Mouse (Mus musculus) adrenal gland, adult 2 months (tissue): ENCODE results near the gene Aig1. TPM values are rescaled to one million over a fixed set of nuclear protein-coding genes. Genes with fewer than 3 reads are reported as not detected.
"Not testable (repeated sequence)": the region's sequence is repeated elsewhere in the genome, so short reads cannot be mapped to it uniquely, and the experiment has no call there.

ENCODE experiments used
- DNase-seq: peaks from one replicate; pipeline ENCODE4 v3.0.0; 2021
- long read RNA-seq: library from polyadenylated mRNA; stranded (forward); transcript quantifications from one replicate; pipeline ENCODE4 v2.0.0, GENCODE M21; 2021
- polyA plus RNA-seq: library from polyadenylated mRNA; depleted of rRNA; stranded (reverse); fragments of >200 nt; gene quantifications from 2 replicates; pipeline ENCODE4 v1.2.3, GENCODE M21; 2012; rRNA removed
- total RNA-seq, 2 experiments: library from RNA; stranded (reverse); gene quantifications; 2 replicates each; pipeline ENCODE4 v1.2.3; 2021

The Aig1 gene
- total RNA-seq (10 to 100 TPM; 28.4 to 37.4 TPM), polyA plus RNA-seq (40.4 and 42.6 TPM in 2 replicates)
- long read RNA-seq, transcript Aig1-205 (6 exons, 1,554 nt) = major isoform, 25 of 28 reads
- long read RNA-seq, partial matches to known transcripts = 1 of 28 reads
- long read RNA-seq, other reads (novel, unspliced or antisense) = 1 of 28 reads

GRCm38 (mm10) chr10:13868371-13869321, at the start of gene Aig1:
Aig1 (minus strand) TSS chr10:13868980.
- DNase-seq = peak; percentile 90

DNA sequence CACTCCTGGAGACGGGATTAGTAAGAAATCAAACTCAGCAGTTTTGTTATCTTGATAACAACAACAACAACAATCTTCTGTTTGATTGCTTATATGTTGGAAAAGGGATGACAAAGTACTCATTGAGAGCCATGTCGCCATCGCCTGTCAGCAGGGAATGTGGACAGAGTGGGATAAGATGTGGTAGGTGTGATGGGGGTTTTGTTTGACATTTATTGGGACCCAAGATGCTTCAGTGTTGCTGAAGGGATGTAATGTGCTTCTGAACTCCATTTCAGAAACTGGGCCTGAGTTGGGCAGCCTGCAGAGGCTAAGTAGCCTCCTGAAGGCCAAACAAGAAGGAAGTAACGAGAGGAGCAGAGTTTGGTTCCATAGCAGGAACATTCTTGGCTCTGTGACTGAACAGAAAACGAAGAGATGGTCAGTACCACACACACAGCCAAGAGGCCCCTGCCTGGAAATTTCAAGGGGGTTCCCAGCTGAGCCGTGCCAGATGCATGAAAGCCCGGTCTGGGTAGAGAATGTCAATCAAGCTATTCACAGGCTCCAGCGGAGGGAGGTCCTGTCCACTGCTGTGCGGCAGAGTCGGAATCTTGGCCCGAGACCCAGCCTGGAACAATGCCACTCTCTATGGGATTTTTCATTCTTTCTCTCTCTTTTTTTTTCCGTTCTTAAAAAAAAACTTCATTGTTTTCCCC, 48.0 kb upstream of the Aig1 start:
- peak; percentile 30 for DNase-seq

GRCm38 (mm10) chr10:13915211-13915610, 46.4 kb upstream of the Aig1 start:
- no peak for DNase-seq

DNA sequence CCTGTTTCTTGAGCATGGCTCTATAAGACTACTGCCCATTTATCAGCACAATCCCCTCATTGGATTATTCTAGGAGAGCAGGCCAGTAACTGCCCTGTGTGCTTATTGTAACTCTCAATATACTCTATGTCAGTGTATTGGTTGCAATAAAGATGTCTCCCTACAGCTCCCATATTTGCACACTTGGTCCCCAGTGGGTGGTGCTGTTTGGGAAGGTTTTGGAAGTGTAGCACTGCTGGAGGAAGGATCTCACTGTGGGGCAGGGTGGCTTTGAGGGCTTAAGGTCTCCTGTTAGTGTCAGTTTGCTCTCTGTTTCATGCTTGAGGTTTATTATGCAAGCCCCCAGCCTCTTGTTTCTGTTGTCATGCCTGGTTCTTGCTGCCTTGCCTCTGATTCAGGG, 44.9 kb upstream of the Aig1 start:
- peak; percentile 15 for DNase-seq

DNA sequence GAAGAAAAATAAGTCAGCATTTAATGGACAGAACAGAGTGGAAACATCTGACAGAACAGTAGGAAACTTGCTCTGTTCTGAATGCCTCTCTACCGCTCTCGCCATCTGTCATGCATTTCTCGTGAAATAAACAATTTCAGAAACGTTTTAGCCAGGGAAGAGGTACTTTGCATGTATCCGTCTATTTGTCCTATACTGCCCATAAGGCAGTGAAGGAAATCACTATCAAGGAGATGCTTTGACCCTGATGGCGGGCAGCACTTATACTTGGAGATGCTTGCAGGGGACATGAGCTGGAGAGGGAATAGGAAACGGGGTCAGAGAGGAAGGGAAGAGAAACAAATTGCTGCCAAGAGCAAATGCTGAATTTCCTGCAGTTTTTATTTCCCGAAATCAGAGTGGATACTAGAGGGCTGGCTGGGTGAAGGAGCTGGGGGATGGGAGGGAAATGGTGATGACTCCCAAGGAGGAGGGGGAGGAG, 37.5 kb upstream of the Aig1 start:
- DNase-seq = no peak

GRCm38 (mm10) chr10:13905618-13906017, 36.8 kb upstream of the Aig1 start:
- no peak for DNase-seq

- not testable (repeated sequence) for DNase-seq
Observed at GRCm38 (mm10) chr10:13892762-13893161, 24.0 kb upstream of the Aig1 start.

GRCm38 (mm10) chr10:13882975-13883875, 14.4 kb upstream of the Aig1 start:
- no peak for DNase-seq

DNA sequence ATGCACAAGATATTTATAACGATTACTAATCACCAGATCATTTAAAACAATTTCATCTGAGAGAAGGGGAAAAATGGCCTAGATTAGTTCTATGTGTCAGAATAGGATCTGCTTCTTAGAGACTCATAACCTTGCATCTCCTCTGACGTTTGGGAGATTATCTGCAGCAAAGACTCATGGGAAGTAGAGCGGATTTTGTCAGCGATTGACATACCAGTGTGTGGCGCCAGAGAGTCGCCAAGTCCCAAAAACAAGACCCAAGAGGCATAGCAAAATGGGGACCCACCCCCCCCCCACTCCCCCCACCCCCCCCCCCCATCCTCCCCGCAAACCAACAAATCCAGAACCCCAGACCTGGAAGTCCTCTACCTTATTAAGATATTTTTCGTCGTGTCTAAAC, 13.7 kb upstream of the Aig1 start:
- no peak for DNase-seq

- DNase-seq = peak; percentile 15
Observed at GRCm38 (mm10) chr10:13878696-13879095, 9.9 kb upstream of the Aig1 start.

GRCm38 (mm10) chr10:13875038-13875420, 6.2 kb upstream of the Aig1 start:
- DNase-seq = no peak

DNA sequence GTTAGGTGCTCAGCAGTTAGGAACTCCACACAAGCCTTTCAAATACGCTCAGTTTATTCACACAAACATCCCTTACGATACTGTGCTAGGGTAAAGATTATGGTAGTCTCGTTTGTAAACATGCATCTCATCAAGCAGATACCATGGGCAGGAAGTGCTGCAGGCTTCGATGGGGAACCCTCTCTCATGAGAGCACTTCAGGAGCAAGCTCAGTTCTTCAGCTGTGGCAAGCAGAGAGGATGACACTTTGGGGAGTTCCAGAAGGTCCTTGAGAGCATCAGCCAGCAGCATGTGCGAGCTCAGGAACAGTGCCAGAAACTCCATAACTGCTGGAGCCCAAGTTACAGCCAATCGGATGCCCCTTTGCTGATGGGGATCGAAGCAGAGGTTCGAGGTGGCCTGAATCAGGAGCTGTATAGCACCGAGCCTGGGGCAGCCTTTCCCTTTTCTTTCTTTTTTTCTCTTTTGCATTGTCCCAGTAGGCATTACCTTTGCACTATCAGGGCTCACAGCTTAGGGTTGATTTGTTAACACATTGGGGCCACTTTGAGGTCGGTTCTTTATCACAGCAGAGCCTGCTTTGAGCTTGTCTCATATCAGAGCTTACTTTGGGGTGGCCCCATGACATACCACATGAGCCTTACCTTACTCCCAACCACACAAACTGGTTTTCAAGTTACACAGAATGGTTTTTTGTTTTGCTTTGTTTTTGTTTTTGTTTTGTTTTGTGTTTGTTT, 5.7 kb upstream of the Aig1 start:
- DNase-seq = no peak

- no peak for DNase-seq
Observed at GRCm38 (mm10) chr10:13870531-13870930, 1.8 kb upstream of the Aig1 start.

- no peak for DNase-seq
Observed at GRCm38 (mm10) chr10:13869322-13870035, 699 bp upstream of the Aig1 start.

GRCm38 (mm10) chr10:13866391-13866790, 2.4 kb downstream of the Aig1 start:
- DNase-seq = peak; percentile 39

DNA sequence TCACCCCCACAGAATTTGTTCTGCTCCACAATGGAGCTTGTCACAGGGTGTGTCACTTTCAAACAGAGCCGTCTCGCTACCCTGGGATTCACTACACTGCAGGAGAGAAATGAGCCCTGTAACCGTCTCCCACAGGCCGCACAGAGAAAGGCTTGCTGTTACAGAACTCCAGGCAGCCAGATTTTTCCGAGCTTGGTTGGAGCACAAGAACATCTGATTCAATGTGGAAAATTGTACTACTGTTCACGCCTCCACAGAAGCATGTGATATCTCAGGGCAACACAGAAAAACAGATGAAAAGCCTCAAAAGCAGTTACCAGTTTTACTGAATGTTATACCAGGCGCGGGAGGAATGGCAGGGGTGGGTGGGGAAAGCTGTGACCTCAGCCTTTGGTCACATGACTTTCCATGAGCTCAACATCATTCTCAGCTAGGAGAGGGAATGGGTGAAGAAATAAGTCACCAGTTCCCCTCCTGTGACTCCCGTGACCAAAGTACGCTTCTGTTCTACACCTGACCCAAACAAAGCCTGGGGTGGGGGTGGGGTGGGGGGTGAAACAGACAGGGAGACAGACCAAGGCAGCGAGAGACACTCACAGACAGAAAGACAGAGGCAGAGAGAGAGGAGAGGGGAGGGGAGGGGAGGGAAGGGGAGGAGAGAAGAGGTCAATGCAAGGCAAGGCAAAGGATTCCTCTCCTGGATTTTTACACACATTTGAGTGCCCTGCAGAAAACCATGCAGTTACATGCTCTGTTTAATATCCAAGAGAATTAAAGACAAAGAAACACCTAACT, 7.5 kb downstream of the Aig1 start:
- DNase-seq = peak; percentile 23

GRCm38 (mm10) chr10:13856438-13856837, 12.3 kb downstream of the Aig1 start:
- DNase-seq = no peak

- no peak for DNase-seq
Observed at GRCm38 (mm10) chr10:13855969-13856368, 12.8 kb downstream of the Aig1 start.

DNA sequence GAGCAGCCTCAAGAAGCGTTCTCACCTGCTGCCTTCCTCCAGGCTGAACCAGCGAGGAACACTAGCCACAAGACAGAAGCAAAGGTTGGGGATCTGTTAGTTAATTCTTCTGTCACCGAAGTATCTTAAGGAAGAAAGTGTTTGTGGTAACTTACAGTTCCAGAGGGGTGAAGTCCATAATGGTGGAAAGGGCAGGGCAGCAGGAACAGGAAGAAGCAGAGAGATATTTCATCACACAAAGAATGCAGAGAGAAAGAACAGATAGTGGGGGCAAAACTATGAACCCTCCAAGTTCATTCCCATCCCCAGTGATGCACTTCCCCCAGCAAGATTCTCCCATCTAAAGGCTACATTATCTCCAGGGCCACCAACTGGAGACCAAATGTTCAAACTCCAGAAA, 13.7 kb downstream of the Aig1 start:
- no peak for DNase-seq
